Mouse (Mus musculus): ENCODE measurements around the gene Scamp2. TPM values are rescaled to one million over a fixed set of nuclear protein-coding genes. Genes with fewer than 3 reads are reported as not detected.

Scamp2 gene
- polyA plus RNA-seq, 1 experiment from 2014 or later: 58.2 TPM

DNA sequence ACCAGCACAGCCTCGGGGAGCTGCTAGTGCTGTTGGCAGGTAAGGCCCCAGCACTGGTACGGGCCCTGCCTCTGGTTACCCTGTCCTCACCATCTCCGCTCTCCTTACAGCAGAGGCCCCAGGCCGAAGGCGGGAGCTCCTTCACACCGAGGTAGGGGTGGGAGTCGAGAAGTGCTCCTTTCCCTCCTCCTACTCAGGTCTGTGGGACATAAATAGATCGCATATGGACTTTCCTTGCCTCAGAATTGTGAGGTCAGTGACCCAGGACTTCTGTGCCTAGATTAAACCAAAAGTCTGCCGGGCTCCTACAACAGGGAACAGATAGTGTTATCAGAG, 33.4 kb downstream of the Scamp2 start:
- no peaks in the 10 kb centered on the region; the same call in 1 of the 2 replicates for H3K36me3 ChIP-seq (ENCODE audit: control insufficient read depth, insufficient read depth, low read length)
- H3K27ac ChIP-seq (ENCODE audit: low read depth, low read length): no peak overlapping the region
- WGBS: 83% methylated on average over 9 of the region's 9 CpGs
- H3K4me1 ChIP-seq (replicated peaks; ENCODE audit: control insufficient read depth, insufficient read depth, low read length): peaks cover 2% of the 10 kb centered on the region
- no peaks in the 10 kb centered on the region for H3K9me3 ChIP-seq (ENCODE audit: control insufficient read depth, low read length)
- H3K4me3 ChIP-seq (ENCODE audit: low read depth, low read length): no peak overlapping the region
- no peak overlapping the region for H3K9ac ChIP-seq (ENCODE audit: low read length)
- ATAC-seq (replicated peaks; ENCODE audit: low FRiP score) (no peak), DNase-seq (ENCODE audit: low spot score) (no peak)
- H3K4me2 ChIP-seq (ENCODE audit: low read depth, low read length, severe bottlenecking): no peak overlapping the region
- no peaks in the 10 kb centered on the region for H3K27me3 ChIP-seq (ENCODE audit: control insufficient read depth, insufficient read depth, low read length)

DNA sequence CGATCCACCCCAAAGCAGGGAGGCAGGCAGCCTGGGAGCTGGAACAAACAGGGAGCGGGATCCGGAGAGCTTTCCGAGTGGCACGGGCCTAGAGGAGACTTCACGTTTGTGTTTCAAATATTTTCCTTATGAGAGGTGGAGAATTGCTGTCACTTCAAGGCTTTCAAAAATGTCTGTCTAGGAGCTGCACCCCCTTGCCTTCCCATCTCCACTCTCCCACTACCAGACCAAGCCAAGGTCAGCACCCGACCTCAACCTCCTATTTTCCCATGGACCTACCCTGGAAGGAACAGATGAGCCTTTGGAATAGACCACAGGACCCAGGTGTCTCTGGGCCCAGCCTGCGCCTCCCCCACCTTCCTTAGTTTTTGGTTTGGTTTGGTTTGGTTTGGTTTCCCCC, 36.5 kb downstream of the Scamp2 start:
- Histone ChIP-seq H3K4me1 (replicated peaks; ENCODE audit: control insufficient read depth, insufficient read depth, low read length) (peaks cover 14% of the 10 kb centered on the region), H3K4me2 (ENCODE audit: low read depth, low read length, severe bottlenecking) (no peak overlapping the region), H3K36me3 (ENCODE audit: control insufficient read depth, insufficient read depth, low read length) (no peaks in the 10 kb centered on the region; the same call in 1 of the 2 replicates), H3K27me3 (ENCODE audit: control insufficient read depth, insufficient read depth, low read length) (no peaks in the 10 kb centered on the region), H3K4me3 (ENCODE audit: low read depth, low read length) (no peak overlapping the region), H3K9me3 (ENCODE audit: control insufficient read depth, low read length) (no peaks in the 10 kb centered on the region), H3K27ac (ENCODE audit: low read depth, low read length) (no peak overlapping the region), H3K9ac (ENCODE audit: low read length) (no peak overlapping the region)
- 90% methylated on average over 8 of the region's 8 CpGs for WGBS
- ATAC-seq (replicated peaks; ENCODE audit: low FRiP score) (no peak), DNase-seq (ENCODE audit: low spot score) (no peak)

DNA sequence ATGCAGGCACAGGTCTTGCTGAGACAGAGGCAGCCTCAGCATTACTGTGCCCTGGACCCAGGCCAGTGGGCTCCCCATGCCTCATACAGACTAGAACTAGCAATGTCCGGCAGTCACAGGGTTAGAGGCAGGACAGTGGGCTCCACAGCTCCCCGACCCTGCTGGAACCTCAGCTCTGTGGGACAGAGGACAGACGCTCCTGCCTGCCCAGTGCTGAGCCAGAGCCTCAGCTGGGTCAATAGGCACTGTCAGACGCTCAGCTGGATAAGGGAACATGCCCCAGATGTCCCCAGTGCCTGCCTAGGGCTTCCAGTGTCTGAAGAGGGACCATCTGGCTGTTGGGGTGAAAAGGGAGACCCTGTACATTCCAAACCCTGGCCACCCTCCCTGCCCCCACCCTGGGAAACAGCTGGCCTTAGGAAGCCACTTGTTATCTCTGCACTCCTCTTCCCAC, 37.2 kb downstream of the Scamp2 start:
- Histone ChIP-seq H3K27ac (ENCODE audit: low read depth, low read length) (no peak overlapping the region), H3K36me3 (ENCODE audit: control insufficient read depth, insufficient read depth, low read length) (no peaks in the 10 kb centered on the region; the same call in 1 of the 2 replicates), H3K27me3 (ENCODE audit: control insufficient read depth, insufficient read depth, low read length) (no peaks in the 10 kb centered on the region), H3K4me1 (replicated peaks; ENCODE audit: control insufficient read depth, insufficient read depth, low read length) (peaks cover 14% of the 10 kb centered on the region), H3K9me3 (ENCODE audit: control insufficient read depth, low read length) (no peaks in the 10 kb centered on the region), H3K9ac (ENCODE audit: low read length) (no peak overlapping the region), H3K4me3 (ENCODE audit: low read depth, low read length) (no peak overlapping the region), H3K4me2 (ENCODE audit: low read depth, low read length, severe bottlenecking) (no peak overlapping the region)
- DNase-seq (ENCODE audit: low spot score) (no peak), ATAC-seq (replicated peaks; ENCODE audit: low FRiP score) (no peak)
- WGBS: 29% methylated on average over 4 of the region's 4 CpGs

DNA sequence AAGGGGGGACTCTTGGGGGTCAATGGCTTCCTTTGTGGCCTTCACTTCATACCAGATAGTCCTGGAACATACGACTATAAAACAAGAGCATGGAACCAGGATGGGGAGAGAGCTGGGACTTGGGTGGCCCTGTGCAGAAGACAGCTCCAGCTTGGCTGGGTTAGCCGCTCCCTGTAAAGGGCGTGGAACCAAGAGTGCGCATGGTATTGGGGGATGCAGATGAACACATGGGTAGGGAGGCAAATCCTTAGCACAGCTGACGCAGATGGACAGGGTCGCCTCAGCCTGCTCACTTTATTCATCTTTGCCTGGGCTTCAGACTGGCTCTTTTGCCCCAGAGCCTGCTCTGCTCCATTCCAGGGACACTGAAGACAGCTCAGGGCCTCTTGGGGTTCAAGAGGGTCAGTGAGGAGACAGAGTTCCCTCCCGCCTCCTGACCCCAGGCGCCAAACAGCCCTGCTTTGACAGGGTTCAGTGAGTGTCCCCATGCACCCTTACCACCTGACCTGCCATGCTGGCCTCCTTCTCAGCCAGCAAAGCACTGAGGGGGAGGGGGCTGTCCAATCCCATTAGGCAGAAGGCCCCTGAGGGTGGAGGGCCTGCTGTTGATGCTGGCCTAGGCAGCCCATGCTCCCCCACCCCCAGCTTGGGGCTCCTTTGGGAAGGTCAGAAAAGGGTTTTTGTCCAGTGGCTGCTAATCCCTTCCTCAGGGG, 38.3 kb downstream of the Scamp2 start:
- Histone ChIP-seq H3K9me3 (ENCODE audit: control insufficient read depth, low read length) (no peaks in the 10 kb centered on the region), H3K4me3 (ENCODE audit: low read depth, low read length) (no peak overlapping the region), H3K4me2 (ENCODE audit: low read depth, low read length, severe bottlenecking) (no peak overlapping the region), H3K27ac (ENCODE audit: low read depth, low read length) (no peak overlapping the region), H3K9ac (ENCODE audit: low read length) (peak overlapping the region; percentile 5; the same call in 1 of the 2 replicates), H3K36me3 (ENCODE audit: control insufficient read depth, insufficient read depth, low read length) (no peaks in the 10 kb centered on the region), H3K4me1 (replicated peaks; ENCODE audit: control insufficient read depth, insufficient read depth, low read length) (peaks cover 14% of the 10 kb centered on the region), H3K27me3 (ENCODE audit: control insufficient read depth, insufficient read depth, low read length) (no peaks in the 10 kb centered on the region)
- WGBS: 38% methylated on average over 8 of the region's 8 CpGs
- DNase-seq (ENCODE audit: low spot score) (no peak), ATAC-seq (replicated peaks; ENCODE audit: low FRiP score) (0 out of 2 replicates have a peak, but pooled peaks have one; percentile 36)

DNA sequence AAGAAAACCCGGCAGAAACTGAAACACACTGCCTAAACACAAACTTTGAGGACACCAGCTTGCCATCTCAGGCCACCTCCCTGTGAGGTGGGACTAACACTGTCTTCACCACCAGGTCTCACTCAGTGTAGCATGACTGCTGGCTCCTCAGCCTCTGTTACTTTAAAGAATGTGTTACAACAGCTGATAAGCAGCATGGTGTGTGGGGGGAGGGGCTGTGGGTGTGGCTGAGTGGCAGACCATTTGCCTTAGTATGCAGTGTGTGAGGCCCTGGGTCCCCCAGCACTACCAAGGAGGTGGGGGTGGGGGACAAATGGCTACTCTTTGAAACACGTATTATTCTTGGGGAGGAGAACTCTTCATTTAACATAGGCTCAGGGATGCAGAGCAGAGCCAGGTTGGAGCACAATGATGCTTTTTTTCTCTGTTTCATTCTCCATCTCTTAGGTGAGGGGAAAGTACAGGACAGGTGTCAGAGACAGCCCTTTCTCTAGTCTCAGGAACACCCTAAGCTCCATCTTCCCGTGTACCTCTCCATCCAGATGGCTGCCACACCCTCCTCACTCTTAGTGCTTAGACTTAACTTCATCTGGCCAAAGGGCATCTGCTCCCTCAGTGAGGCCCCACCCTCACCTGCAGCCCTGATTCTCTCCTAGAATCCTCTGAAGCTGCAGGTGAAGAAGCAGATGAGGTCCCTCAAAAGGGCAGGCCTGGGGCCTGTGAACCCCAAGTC, 40.0 kb downstream of the Scamp2 start:
- Histone ChIP-seq H3K4me1 (replicated peaks; ENCODE audit: control insufficient read depth, insufficient read depth, low read length) (peaks cover 14% of the 10 kb centered on the region), H3K27me3 (ENCODE audit: control insufficient read depth, insufficient read depth, low read length) (no peaks in the 10 kb centered on the region), H3K4me3 (ENCODE audit: low read depth, low read length) (no peak overlapping the region), H3K27ac (ENCODE audit: low read depth, low read length) (no peak overlapping the region), H3K9me3 (ENCODE audit: control insufficient read depth, low read length) (no peaks in the 10 kb centered on the region), H3K36me3 (ENCODE audit: control insufficient read depth, insufficient read depth, low read length) (no peaks in the 10 kb centered on the region), H3K9ac (ENCODE audit: low read length) (no peak overlapping the region; the same call in 1 of the 2 replicates), H3K4me2 (ENCODE audit: low read depth, low read length, severe bottlenecking) (no peak overlapping the region)
- DNase-seq (ENCODE audit: low spot score): peak; percentile 68
- 11% methylated on average over 3 of the region's 3 CpGs for WGBS
- peak; percentile 63; the same call in 1 of the 2 replicates for ATAC-seq (replicated peaks; ENCODE audit: low FRiP score)

DNA sequence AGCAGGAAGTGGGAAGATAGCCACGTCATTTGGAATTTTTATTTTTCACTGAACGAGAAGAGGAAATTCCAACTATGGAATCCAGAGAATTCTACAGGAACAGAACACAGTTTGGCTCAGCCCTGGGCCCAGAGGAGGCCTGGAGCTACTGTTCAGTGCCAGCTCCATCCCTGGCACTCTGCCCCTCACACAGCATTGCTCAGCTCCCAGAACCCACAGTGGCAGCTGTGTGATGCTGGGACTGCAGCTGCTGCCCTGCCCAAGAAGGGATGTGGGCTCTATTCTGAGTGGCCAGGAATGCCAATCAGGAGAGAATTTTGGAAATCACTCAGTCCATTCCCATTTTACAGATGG, 40.6 kb downstream of the Scamp2 start:
- no peaks in the 10 kb centered on the region for H3K9me3 ChIP-seq (ENCODE audit: control insufficient read depth, low read length)
- H3K27ac ChIP-seq (ENCODE audit: low read depth, low read length): no peak overlapping the region
- WGBS: 78% methylated on average over 2 of the region's 2 CpGs
- H3K4me1 ChIP-seq (replicated peaks; ENCODE audit: control insufficient read depth, insufficient read depth, low read length): peaks cover 20% of the 10 kb centered on the region
- no peak overlapping the region for H3K4me2 ChIP-seq (ENCODE audit: low read depth, low read length, severe bottlenecking)
- H3K4me3 ChIP-seq (ENCODE audit: low read depth, low read length): no peak overlapping the region
- ATAC-seq (replicated peaks; ENCODE audit: low FRiP score) (no peak), DNase-seq (ENCODE audit: low spot score) (no peak)
- peaks cover 4% of the 10 kb centered on the region for H3K27me3 ChIP-seq (ENCODE audit: control insufficient read depth, insufficient read depth, low read length)
- no peak overlapping the region for H3K9ac ChIP-seq (ENCODE audit: low read length)
- no peaks in the 10 kb centered on the region for H3K36me3 ChIP-seq (ENCODE audit: control insufficient read depth, insufficient read depth, low read length)

DNA sequence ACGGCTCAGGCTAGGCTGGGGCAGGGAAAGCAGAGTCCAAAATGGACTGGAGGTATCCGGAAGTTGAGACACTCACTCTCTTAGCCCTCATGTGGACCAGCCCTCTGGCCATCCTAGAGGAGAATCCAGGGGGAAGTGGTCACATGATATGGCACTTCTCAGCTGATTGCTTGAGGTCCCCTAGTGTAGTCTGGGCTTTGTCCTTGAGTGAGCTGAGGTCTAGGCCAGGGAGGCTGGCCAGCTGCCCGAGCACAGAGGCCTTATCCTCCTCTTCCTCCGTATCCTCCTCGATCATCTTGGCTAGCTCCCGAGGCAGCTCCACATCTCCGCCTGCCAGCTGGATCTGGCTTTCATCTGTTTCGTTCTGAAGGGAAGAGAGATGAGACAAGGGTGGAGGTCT, 41.4 kb downstream of the Scamp2 start:
- Histone ChIP-seq H3K36me3 (ENCODE audit: control insufficient read depth, insufficient read depth, low read length) (no peaks in the 10 kb centered on the region), H3K4me2 (ENCODE audit: low read depth, low read length, severe bottlenecking) (no peak overlapping the region), H3K27me3 (ENCODE audit: control insufficient read depth, insufficient read depth, low read length) (peaks cover 4% of the 10 kb centered on the region), H3K9me3 (ENCODE audit: control insufficient read depth, low read length) (no peaks in the 10 kb centered on the region), H3K9ac (ENCODE audit: low read length) (no peak overlapping the region), H3K4me1 (replicated peaks; ENCODE audit: control insufficient read depth, insufficient read depth, low read length) (peaks cover 22% of the 10 kb centered on the region), H3K4me3 (ENCODE audit: low read depth, low read length) (no peak overlapping the region), H3K27ac (ENCODE audit: low read depth, low read length) (no peak overlapping the region)
- no peak for ATAC-seq (replicated peaks; ENCODE audit: low FRiP score)
- WGBS: 71% methylated on average over 8 of the region's 8 CpGs
- DNase-seq (ENCODE audit: low spot score): no peak

DNA sequence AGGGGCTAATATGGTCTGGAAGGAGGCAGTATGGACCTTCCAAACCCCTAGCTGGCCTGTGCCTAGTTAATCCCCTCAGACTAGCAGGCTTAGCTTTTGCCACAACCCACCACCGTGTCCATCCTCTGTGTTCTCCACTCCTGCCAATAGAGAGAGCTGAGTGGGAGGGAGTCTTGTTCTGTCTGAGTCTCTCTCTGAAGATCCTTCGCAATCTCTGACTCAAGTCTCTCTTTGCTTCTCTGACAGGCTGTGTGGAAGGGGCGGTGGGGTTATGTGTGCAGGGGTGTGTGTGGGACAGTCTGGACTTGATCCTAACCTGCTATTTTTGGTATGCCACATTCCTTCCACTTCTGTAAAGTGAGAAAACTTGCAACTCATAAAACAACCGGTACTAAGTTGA, 44.1 kb downstream of the Scamp2 start:
- Histone ChIP-seq H3K27me3 (ENCODE audit: control insufficient read depth, insufficient read depth, low read length) (peaks cover 4% of the 10 kb centered on the region), H3K4me3 (ENCODE audit: low read depth, low read length) (no peak overlapping the region), H3K4me2 (ENCODE audit: low read depth, low read length, severe bottlenecking) (no peak overlapping the region), H3K9ac (ENCODE audit: low read length) (no peak overlapping the region), H3K4me1 (replicated peaks; ENCODE audit: control insufficient read depth, insufficient read depth, low read length) (peaks cover 17% of the 10 kb centered on the region; the same call in 1 of the 2 replicates), H3K36me3 (ENCODE audit: control insufficient read depth, insufficient read depth, low read length) (no peaks in the 10 kb centered on the region), H3K27ac (ENCODE audit: low read depth, low read length) (no peak overlapping the region), H3K9me3 (ENCODE audit: control insufficient read depth, low read length) (no peaks in the 10 kb centered on the region)
- DNase-seq (ENCODE audit: low spot score) (no peak), ATAC-seq (replicated peaks; ENCODE audit: low FRiP score) (no peak)
- WGBS: 70% methylated on average over 4 of the region's 4 CpGs
